Mouse (Mus musculus) layer of hippocampus, adult 9-11 months (tissue): Measurements from ENCODE around the gene Krt80.
"Not testable (repeated sequence)": the region's sequence is repeated elsewhere in the genome, so short reads cannot be mapped to it uniquely, and the experiment has no call there.

ENCODE experiments used
- DNase-seq: peaks from one replicate; pipeline ENCODE4 v3.0.0; 2022

The Krt80 gene

DNA sequence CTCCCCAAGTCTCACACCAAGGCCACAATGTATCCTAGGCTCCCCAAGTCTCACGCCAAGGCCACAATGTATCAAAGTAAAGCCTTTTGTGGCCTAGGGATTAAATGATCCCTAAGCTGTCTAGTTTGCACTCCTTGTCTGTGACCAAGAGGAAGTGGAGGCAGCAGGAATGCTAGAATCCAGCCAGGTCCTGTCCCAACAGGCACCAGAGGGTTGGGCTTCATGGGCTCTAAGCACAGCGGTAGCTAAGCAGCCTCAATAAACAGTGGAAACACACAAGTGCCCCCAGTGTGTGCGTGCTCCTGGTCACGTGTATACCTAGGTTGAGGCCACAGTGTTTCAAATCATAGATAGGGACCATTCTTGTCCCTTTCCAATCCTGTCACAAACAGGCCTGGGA, 31.6 kb downstream of the Krt80 start:
- DNase-seq = no peak

DNA sequence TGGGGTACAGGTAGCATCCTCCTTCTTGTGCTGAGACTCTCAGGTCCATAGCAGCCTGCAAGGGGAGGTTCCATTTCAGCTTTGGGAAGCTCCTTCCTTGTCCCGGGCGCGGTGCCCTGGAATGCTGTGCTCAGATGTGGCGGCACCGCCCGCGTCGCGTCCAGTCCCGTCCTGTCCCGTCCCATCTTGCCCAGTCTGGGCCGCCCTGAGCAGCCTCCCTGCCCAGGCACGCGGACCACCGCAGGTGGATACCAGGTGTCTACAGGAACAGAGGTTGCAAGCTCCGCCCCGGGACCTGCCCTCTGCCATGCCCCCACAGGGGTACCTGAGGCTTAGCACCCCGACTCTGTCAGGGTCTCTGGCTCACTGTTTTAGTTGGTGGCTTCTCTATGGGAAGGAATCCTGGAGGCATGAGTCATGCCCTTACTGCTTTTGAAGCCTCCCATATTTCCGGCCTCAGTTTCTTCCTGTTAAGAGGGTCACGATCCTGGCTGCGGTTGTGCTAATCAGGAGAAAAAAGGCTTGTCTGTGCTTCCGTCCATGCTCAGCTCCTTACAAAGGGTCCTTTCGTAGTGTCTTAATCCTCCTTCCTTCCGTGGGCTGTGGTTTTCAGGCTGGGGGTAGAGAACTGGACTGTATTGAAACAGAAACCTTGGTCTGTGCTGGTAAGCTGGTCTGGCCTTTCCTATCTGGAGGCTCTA, 33.3 kb downstream of the Krt80 start:
- no peak for DNase-seq

- DNase-seq = no peak
Measured at GRCm38 (mm10) chr15:101333648-101334047, 36.3 kb downstream of the Krt80 start.

DNA sequence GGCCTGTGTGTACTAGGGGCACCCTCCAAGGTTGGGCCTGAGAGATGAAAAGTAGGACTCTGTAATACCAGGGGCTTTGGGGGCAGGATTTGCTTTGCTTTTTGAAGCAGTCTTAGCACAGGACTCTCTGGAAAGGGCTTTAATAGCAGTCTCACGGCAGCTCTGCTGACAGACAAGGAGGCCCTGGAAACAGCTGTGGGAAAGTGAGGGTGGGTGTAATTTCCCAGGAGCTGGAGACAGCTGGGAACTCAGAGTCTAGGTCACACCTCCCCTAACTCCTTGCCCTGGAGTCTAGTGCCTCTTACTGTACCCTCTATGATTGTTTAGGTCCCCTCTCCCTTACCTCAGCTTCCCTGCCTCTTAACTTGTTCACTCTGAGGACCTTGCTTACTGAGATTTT, 36.8 kb downstream of the Krt80 start:
- no peak for DNase-seq

- no peak for DNase-seq
Measured at GRCm38 (mm10) chr15:101332370-101332769, 37.6 kb downstream of the Krt80 start.

DNA sequence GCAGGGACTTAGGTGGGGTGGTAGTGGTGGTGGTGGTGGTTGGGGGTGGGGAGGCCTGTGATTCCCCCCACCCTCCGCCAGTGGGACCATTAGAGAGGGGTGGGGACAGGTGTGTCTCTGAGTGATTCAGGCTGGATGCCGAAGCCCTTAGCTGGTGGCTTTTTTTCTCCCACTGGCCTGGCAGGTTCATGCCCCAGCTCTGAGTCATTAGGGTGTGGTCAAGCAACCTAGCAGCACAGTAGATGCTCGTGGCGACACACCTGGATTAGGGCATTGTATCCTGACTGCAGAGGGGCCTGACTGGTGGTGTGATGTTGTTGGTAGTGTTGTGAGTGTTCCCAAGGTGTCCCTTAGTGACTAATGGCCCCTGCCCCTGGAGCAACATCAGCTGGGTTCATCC, 38.9 kb downstream of the Krt80 start:
- DNase-seq = no peak

DNA sequence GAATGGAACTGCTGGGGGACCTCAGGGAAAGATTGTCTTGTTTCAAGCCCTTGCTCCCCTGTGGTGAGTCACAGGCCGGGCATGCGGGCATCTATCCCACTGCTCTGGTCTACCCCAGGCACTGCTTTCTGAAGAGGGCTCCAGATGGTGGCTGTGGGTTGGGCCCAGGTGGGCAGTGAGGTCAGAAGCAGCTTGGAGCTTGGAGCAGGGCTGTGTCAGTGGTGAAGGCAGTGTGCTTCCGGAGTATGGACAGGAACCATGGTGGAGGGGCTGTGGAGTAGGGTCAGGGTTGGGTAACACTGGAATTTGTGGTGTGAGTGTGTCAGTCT, 40.4 kb downstream of the Krt80 start:
- DNase-seq = no peak

- DNase-seq = no peak
Measured at GRCm38 (mm10) chr15:101328876-101329563, 40.9 kb downstream of the Krt80 start.

GRCm38 (mm10) chr15:101327282-101327681, 42.7 kb downstream of the Krt80 start:
- DNase-seq = peak; percentile 71

- no peak for DNase-seq
Measured at GRCm38 (mm10) chr15:101325991-101326534, 43.9 kb downstream of the Krt80 start.

DNA sequence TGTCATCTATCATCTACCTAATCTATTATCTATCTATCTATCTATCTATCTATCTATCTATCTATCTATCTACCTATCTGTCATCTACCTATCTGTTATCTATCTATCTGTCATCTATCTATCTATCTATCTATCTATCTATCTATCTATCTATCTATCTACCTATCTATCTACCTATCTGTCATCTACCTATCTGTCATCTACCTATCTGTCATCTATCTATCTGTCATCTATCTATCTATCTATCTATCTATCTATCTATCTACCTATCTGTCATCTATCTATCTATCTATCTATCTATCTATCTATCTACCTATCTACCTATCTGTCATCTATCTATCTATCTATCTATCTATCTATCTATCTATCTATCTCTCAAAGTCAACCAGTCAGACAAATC, 45.6 kb downstream of the Krt80 start:
- not testable (repeated sequence) for DNase-seq

DNA sequence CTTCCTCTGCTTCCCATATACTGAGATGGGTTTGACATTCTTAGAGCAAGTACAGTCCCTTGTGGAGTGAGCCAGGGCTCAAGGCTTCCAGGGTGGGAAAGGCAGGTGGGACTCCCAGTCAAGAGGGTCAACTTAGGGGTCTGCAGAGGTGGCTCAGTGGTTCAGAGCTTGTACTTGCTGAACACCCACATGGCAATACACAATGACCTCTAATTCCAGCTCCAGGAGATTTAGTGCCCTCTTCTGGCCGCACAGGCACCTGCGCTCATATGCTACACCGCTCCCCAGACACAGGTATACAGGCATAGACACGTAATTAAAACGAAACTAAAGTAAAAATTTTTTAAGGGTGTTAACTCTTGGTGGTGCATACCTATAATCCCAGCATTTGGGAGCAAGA, 46.5 kb downstream of the Krt80 start:
- DNase-seq = no peak

- no peak for DNase-seq
Measured at GRCm38 (mm10) chr15:101322640-101323039, 47.3 kb downstream of the Krt80 start.

DNA sequence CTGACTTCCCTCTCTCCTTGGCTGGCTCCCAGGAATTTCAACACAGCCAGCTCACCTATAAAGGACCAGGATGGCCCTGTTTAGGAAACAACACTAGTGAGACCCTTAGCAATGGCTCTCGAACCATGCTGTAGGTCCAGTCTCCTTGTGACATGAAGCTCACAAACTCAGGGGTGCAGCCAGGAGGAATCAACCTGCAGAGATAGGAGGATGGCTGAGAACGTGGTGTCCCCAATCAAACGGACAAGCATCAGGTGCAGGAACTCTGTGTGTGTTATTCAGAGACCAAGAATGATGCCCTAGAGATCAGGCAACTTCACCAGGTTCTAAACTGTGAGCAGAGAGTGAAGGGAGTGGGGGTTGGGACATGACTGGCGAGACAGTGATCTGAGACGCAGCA, 47.9 kb downstream of the Krt80 start:
- no peak for DNase-seq

GRCm38 (mm10) chr15:101321126-101321525, 48.8 kb downstream of the Krt80 start:
- DNase-seq = no peak

GRCm38 (mm10) chr15:101320618-101321041, 49.3 kb downstream of the Krt80 start:
- DNase-seq = no peak

DNA sequence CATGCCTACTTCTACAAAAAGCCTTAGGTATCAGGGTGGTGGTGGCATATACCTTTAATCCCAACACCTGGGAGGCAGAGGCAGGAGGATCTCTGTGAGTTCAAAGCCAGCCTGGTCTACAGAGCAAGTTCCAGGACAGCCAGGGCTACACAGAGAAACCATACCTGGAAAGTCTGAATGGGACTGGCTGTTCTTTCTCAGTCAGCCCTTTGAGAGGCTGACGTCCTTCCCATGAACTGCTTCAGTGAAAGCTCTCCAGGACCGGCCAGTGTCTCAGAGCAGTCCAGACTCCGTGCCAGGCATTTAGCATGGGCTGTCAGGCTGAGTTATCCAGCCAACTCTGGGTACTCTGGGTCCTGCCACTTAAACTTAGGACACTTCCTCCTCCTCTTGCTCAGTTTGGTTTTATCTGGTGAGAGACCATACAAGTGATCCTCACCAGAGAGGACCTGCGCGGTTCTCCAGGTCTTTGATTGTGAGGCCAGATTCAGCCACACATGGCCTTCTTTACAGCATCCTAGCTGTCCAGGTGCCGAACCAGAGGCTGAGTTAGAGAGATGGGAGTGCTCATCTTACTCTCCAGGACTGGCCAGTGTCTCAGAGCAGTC, 49.8 kb downstream of the Krt80 start:
- DNase-seq = no peak

DNA sequence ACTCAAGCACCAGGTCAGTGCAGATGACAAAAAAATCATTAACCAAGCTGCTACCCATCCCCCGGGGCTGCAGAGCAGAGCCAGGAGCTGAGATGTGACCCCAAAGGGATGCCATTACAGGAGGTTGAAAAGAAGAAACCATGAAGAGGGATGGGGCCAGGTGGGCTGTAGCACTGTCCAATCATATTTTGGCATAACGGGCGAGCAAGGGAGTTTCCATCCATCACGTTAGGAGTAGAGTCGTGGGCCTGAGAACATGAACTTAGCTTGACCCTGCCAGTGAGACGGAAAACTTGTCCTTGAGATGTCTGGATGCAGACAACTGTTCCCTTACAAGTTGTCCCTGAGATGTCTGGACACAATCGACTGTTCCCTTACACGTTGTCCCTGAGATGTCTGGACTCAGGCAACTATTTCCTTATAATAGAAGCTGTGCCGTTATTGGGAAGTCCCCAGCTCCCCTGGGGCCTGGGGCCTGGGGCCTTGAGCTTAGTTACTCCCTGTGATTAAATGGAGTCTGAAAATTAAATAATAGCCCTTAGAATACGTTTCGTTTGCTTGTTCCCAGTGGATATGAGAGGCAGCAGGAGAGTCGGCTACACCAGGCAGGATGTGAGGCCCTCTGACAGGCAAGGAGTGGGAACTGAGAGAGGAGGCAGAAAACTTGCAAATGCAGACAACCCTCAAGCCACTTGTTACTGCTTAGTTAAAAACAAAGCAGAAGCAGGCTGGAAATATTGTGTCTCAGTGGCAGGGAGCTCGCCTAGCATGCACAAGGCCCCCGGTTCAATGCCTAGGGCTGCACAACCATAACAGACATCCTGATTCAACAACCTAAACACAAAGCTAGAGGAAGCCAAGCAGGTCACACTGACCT, 50.8 kb downstream of the Krt80 start:
- no peak for DNase-seq

GRCm38 (mm10) chr15:101317814-101318500, 52.0 kb downstream of the Krt80 start:
- no peak for DNase-seq

- no peak for DNase-seq
Measured at GRCm38 (mm10) chr15:101316913-101317813, 52.8 kb downstream of the Krt80 start.

GRCm38 (mm10) chr15:101316279-101316912, 53.6 kb downstream of the Krt80 start:
- DNase-seq = no peak
